Mouse (Mus musculus) monocyte, adult 59 days (primary cell): ENCODE measurements around the gene Snrpb. TPM values are rescaled to one million over a fixed set of nuclear protein-coding genes. Genes with fewer than 3 reads are reported as not detected.

Experiments
- total RNA-seq, 2 experiments: library from RNA; stranded (reverse); gene quantifications; one replicate each; pipeline ENCODE4 v1.2.4; 2023

Snrpb gene
- 100 to 1,000 TPM; 235 to 252 TPM for total RNA-seq

GRCm38 (mm10) chr2:130178706-130179506, at the start of gene Snrpb:
Gene Snrpb, minus strand, starts transcription at chr2:130179403.

GRCm38 (mm10) chr2:130194894-130195293, 15.7 kb upstream of the Snrpb start, which contains the start of gene Tmc2:
Gene Tmc2, plus strand, starts transcription at chr2:130195194.

Other genes with a start within 250 kb of the Snrpb start
- 10 to 100 TPM; 14.4 to 16.0 TPM for gene Tgm3, start 167.1 kb downstream of the Snrpb start, total RNA-seq
- gene Tgm6, start 67.0 kb downstream of the Snrpb start, total RNA-seq: not detected
- not detected for gene Tmc2, start 15.8 kb upstream of the Snrpb start, total RNA-seq
- 100 to 1,000 TPM in 1 of 2 experiments, 10 to 100 TPM in 1; 91.3 to 108 TPM for gene Nop56, start 95.0 kb upstream of the Snrpb start, total RNA-seq
- gene Idh3b, start 105.1 kb upstream of the Snrpb start, total RNA-seq: 100 to 1,000 TPM in 1 of 2 experiments, 10 to 100 TPM in 1; 88.3 to 111 TPM
- not detected for gene Ebf4, start 115.8 kb upstream of the Snrpb start, total RNA-seq
- under 1 TPM; 0.52 to 0.81 TPM for gene Cpxm1, start 218.2 kb upstream of the Snrpb start, total RNA-seq
- not detected for gene Gm28372, start 225.8 kb upstream of the Snrpb start, total RNA-seq
- not detected for gene 1700020A23Rik, start 225.9 kb upstream of the Snrpb start, total RNA-seq
- gene Tmem239, start 227.1 kb upstream of the Snrpb start, total RNA-seq: not detected
- gene Vps16, start 244.9 kb upstream of the Snrpb start, total RNA-seq: 100 to 1,000 TPM in 1 of 2 experiments, 10 to 100 TPM in 1; 92.6 to 114 TPM
- 10 to 100 TPM; 32.7 to 35.1 TPM for gene Pced1a, start 245.3 kb upstream of the Snrpb start, total RNA-seq